Mouse (Mus musculus) ES-E14 (cell line): ENCODE data around the gene Adra2a. TPM values are rescaled to one million over a fixed set of nuclear protein-coding genes. Genes with fewer than 3 reads are reported as not detected.

Experiments
- DNase-seq: peaks from one replicate; pipeline ENCODE4 v3.0.0-alpha.2; 2013; ENCODE audit warnings: low read depth, low spot score
- H3K27ac ChIP-seq: 2 replicates; pipeline ENCODE4 v1.5.1; 2012; ENCODE audit warnings: low read depth, mild to moderate bottlenecking, low read length, moderate library complexity, mixed read lengths; ENCODE audit not compliant: poor library complexity, insufficient read depth, severe bottlenecking
- H3K36me3 ChIP-seq: 2 replicates; pipeline ENCODE4 v1.6.1; 2012; ENCODE audit warnings: mild to moderate bottlenecking, low read length, moderate library complexity, mixed read lengths; ENCODE audit not compliant: control insufficient read depth, poor library complexity, insufficient read depth, severe bottlenecking
- H3K4me1 ChIP-seq, 2 experiments: fragments of 150-350 bp in 1 of 2; sonication (generic) in 1 of 2; 2 replicates each; pipeline ENCODE4 v1.6.1; 2012; ENCODE audit warnings: low read length in 2 of 2, mild to moderate bottlenecking in 1 of 2, mixed read lengths in 1 of 2; ENCODE audit not compliant: control insufficient read depth in 2 of 2, insufficient read depth in 2 of 2, poor library complexity in 1 of 2
- H3K4me3 ChIP-seq, 2 experiments: fragments of 150-350 bp in 1 of 2; sonication (generic) in 1 of 2; 2 replicates each; pipeline ENCODE4 v1.5.1; 2012; ENCODE audit warnings: low read length in 2 of 2, low read depth in 1 of 2, mild to moderate bottlenecking in 1 of 2, mixed read lengths in 1 of 2; ENCODE audit not compliant: insufficient read depth in 1 of 2, poor library complexity in 1 of 2, severe bottlenecking in 1 of 2
- H3K9ac ChIP-seq: 2 replicates; pipeline ENCODE4 v1.6.1; 2012; ENCODE audit warnings: low read depth, mild to moderate bottlenecking, low read length, mixed read lengths; ENCODE audit not compliant: poor library complexity, insufficient read depth, severe bottlenecking
- H3K9me3 ChIP-seq: fragments of 150-350 bp; sonication (generic); 2 replicates; pipeline ENCODE4 v1.6.1; 2012; ENCODE audit warnings: low read depth, mild to moderate bottlenecking, low read length; ENCODE audit not compliant: control insufficient read depth, insufficient read depth
- CHD2 ChIP-seq: IDR thresholded peaks from 2 replicates; pipeline ENCODE4 v1.6.1; 2014; ENCODE audit warnings: mild to moderate bottlenecking, low read depth, low read length, inconsistent platforms
- HCFC1 ChIP-seq: IDR thresholded peaks from 2 replicates; pipeline ENCODE4 v1.6.1; 2012; ENCODE audit warnings: low read length, inconsistent platforms, borderline replicate concordance; ENCODE audit not compliant: insufficient read depth
- MAFK ChIP-seq: IDR thresholded peaks from 2 replicates; pipeline ENCODE4 v1.6.1; 2014; ENCODE audit warnings: mild to moderate bottlenecking, low read depth, low read length, inconsistent platforms; ENCODE audit not compliant: insufficient read depth
- ZC3H11A ChIP-seq: IDR thresholded peaks from 2 replicates; pipeline ENCODE4 v1.6.1; 2012; ENCODE audit warnings: low read depth, mild to moderate bottlenecking, inconsistent platforms, low read length, borderline replicate concordance
- ZNF384 ChIP-seq: IDR thresholded peaks from 2 replicates; pipeline ENCODE4 v1.6.1; 2012; ENCODE audit warnings: low read depth, low read length, inconsistent platforms
- in situ Hi-C, 2 experiments: fragments of 600-800 bp; cut with MboI; formaldehyde crosslinking; loops; one replicate each; pipeline ENCODE4 v1.15.1; 2025; ENCODE audit warnings: low sequenced_read_pairs in 2 of 2, inconsistent platforms in 1 of 2; ENCODE audit not compliant: unreplicated experiment in 2 of 2
- total RNA-seq: library from RNA; depleted of rRNA; stranded (reverse); fragments of 300-350 nt; gene quantifications from 2 replicates; pipeline ENCODE4 v1.2.3, GENCODE M21; 2012

Adra2a gene
- total RNA-seq, 1 experiment = 0.76 TPM

GRCm38 (mm10) chr19:54041029-54041367 lies 3.0 kb upstream of the Adra2a start:
- H3K9me3 ChIP-seq = no peaks in the 10 kb centered on the region
- no peak overlapping the region for H3K27ac ChIP-seq
- no peak for TF ChIP-seq CHD2
- TF ChIP-seq ZNF384 = no peak
- no peak for TF ChIP-seq HCFC1
- no peak for TF ChIP-seq MAFK
- TF ChIP-seq ZC3H11A = no peak
- H3K9ac ChIP-seq = no peak overlapping the region
- peaks cover 0 to 4% of the 10 kb centered on the region in 2 experiments; a peak in 2 of 4 replicates for H3K4me1 ChIP-seq
- no peak overlapping the region for H3K4me3 ChIP-seq
- H3K36me3 ChIP-seq = no peaks in the 10 kb centered on the region
- in situ Hi-C loops = loop anchor here in 1 of 2 experiments (25.0 kb wide), 1 partner anchor 1021 kb away; no protein-coding TSS in a partner anchor
- no peak for DNase-seq

- DNase-seq = peak; percentile 60
- Histone ChIP-seq H3K27ac (no peak overlapping the region), H3K9ac (peak overlapping the region; percentile 15), H3K9me3 (no peaks in the 10 kb centered on the region), H3K36me3 (no peaks in the 10 kb centered on the region), H3K4me1 (peaks cover 0 to 10% of the 10 kb centered on the region in 2 experiments; a peak in 2 of 4 replicates), H3K4me3 (peak overlapping the region; percentile 56 to 74)
- in situ Hi-C loops = loop anchor here in 1 of 2 experiments (25.0 kb wide), 1 partner anchor 1018 kb away; no protein-coding TSS in a partner anchor
- no peak for TF ChIP-seq HCFC1
- TF ChIP-seq ZC3H11A = peak; percentile 70; the same call in 1 of the 2 replicates
Measured at GRCm38 (mm10) chr19:54044507-54045371, 788 bp downstream of the Adra2a start.

- TF ChIP-seq CHD2 = no peak
- TF ChIP-seq HCFC1 = no peak
- no peak for TF ChIP-seq ZC3H11A
- TF ChIP-seq MAFK = no peak
- no peak for TF ChIP-seq ZNF384
- Histone ChIP-seq H3K4me3 (peak overlapping the region; percentile 56 to 74), H3K9me3 (no peaks in the 10 kb centered on the region), H3K4me1 (peaks cover 0 to 10% of the 10 kb centered on the region in 2 experiments; a peak in 2 of 4 replicates), H3K27ac (no peak overlapping the region), H3K36me3 (no peaks in the 10 kb centered on the region), H3K9ac (peak overlapping the region; percentile 15; the same call in 1 of the 2 replicates)
- in situ Hi-C loops = loop anchor here in 1 of 2 experiments (25.0 kb wide), 1 partner anchor 1017 kb away; no protein-coding TSS in a partner anchor
- DNase-seq = no peak
Measured at GRCm38 (mm10) chr19:54045412-54045811, 1.5 kb downstream of the Adra2a start.

- H3K27ac ChIP-seq = no peak overlapping the region
- H3K9ac ChIP-seq = peak overlapping the region; percentile 20; the same call in 1 of the 2 replicates
- H3K36me3 ChIP-seq = no peaks in the 10 kb centered on the region
- in situ Hi-C loops = loop anchor here in 1 of 2 experiments (25.0 kb wide), 1 partner anchor 1016 kb away; no protein-coding TSS in a partner anchor
- DNase-seq = no peak
- TF ChIP-seq ZC3H11A (no peak), ZNF384 (no peak), MAFK (no peak), HCFC1 (no peak), CHD2 (no peak)
- no peaks in the 10 kb centered on the region for H3K9me3 ChIP-seq
- H3K4me3 ChIP-seq = peak overlapping the region; percentile 46 to 74; a peak in 3 of 4 replicates
- H3K4me1 ChIP-seq = peaks cover 0 to 8% of the 10 kb centered on the region in 2 experiments; a peak in 2 of 4 replicates
Measured at GRCm38 (mm10) chr19:54045931-54046683, 2.2 kb downstream of the Adra2a start.
